Mouse (Mus musculus) gastrocnemius, postnatal 10 days (tissue): ENCODE results near the gene Ybey. TPM values are rescaled to one million over a fixed set of nuclear protein-coding genes. Genes with fewer than 3 reads are reported as not detected.

Source experiments
- DNase-seq: peaks from one replicate; pipeline ENCODE4 v3.0.0; 2021; ENCODE audit warnings: mixed read lengths
- long read RNA-seq, 2 experiments: library from polyadenylated mRNA; stranded (forward); transcript quantifications; one replicate each; pipeline ENCODE4 v2.0.0; 2021
- total RNA-seq, 2 experiments: library from RNA; stranded (reverse); gene quantifications; 2 replicates each; pipeline ENCODE4 v1.2.3; 2021

Ybey gene
- total RNA-seq, result 1 to 10 TPM; 3.5 to 3.7 TPM
- long read RNA-seq, experiment 1, full-length matches to known transcripts, result 6 of 9 reads
- long read RNA-seq, experiment 1, partial matches to known transcripts, result 1 of 9 reads
- long read RNA-seq, experiment 1, other reads (novel, unspliced or antisense), result 2 of 9 reads
- long read RNA-seq, experiment 2, full-length matches to known transcripts, result 5 of 6 reads
- long read RNA-seq, experiment 2, partial matches to known transcripts, result 0 of 6 reads
- long read RNA-seq, experiment 2, other reads (novel, unspliced or antisense), result 1 of 6 reads

DNA sequence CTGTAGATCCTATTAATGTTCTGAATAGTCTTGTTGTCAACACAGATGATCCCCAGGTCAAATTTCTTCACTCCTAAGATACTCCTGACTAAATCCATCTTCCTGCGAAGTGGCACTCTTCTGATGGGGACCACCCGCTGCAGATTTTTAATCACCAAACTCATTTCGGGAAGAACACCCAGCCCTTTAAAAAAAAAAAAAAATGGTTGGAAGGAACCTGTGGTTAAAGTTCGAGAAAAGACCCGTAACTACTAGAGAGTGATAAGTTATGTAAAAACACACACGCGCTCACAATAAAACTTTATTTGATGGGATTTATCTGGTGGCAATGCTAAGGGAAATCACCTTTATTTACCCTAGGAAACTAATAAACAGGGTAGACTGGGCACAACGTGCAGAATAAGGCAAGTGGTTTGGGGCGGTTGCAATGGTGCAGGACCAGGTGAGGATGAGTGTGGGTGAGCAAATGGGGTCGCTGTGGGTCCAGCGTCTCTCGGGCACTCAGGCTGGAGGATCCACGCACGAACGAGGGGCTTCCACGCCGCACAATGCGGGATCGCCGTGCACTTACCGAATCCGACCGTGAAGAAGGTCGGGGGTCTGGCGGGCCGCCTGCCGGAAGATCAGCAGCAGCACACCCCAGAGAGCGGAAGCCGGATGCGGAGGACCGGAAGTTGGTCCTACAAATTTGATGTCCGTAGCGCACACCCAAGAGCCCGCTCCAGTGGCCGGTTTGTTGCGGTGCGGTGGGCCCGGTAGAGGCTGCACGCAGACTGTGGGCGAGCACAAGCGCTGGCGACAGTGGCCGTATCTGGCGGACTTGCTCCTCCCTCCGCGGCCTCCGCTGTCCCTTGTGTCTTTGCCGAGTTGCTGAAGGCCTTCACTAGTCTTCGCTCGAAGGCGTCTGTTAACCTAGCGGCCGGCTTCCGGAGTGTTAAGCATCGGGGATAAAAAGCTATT, at the start of gene Ybey, which contains the start of gene Mcm3ap:
TSS of gene Ybey (minus strand) at position 912 of the 960 bp plus-strand sequence.
TSS of gene Mcm3ap (plus strand) at position 725 of the 960 bp plus-strand sequence.
- peak; percentile 89 for DNase-seq

DNA sequence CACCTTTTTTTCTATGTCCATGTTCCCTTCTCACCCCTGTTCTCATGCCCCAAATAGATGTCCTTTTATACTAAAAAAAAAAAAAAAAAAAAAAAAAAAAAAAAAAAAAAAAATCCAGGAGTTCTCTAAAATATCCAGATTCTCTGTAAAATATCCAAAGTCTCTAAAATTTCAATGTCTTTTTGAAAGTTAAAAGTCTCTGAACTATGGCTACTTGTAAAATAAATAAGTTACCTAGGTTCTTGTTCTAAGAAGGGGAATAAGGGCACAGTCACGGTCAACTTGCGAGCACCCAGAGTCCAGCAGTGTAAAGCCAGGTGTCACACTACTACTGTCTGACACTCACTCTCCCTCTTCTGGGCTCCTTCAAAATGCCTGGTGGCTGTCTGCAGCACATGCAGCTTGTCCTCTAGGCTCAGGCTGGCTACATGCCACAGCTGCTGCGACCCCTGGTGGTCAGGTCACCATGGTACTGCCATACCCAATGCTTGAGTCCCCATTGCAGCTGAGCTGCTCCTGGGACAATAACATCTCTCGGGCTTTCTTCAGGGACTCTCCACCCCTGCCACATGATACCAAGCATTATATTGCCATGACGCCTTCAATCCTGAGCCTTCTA, 44.2 kb upstream of the Ybey start:
- peak; percentile 91 for DNase-seq

- DNase-seq, result no peak
Measured at GRCm38 (mm10) chr10:76505865-76506264, 37.0 kb upstream of the Ybey start.

DNA sequence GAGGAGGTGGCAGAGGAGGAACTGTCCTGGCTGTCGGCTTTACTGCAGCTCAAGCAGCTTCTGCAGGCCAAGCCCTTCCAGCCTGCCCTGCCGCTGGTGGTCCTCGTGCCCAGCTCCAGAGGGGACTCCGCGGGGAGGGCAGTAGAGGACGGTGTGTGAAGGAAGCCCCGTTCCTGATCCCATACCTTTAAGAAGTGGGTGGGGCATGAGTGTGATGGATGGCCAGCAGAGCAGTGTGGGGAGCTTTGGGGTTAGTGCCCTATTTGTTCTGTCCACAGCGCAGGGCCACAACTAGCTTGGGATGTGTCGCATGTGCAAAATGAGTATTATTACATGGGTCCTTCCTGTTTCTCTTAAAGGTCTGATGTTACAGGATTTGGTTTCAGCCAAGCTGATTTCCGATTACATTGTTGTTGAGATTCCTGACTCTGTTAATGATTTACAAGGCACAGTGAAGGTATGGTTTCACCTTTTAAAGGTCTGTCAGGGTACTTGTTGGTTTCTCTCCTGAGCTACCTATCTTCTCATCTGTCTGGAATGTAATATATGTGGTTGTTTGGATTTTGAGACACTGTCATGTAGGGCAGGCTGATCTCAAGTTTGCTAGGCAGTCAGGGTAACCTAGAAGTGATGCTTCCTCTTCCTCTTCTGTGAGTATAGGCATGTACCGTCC, 35.5 kb upstream of the Ybey start:
- no peak for DNase-seq

GRCm38 (mm10) chr10:76497522-76497921, 28.6 kb upstream of the Ybey start:
- no peak for DNase-seq

- DNase-seq, result no peak
Measured at GRCm38 (mm10) chr10:76496366-76496765, 27.5 kb upstream of the Ybey start.

DNA sequence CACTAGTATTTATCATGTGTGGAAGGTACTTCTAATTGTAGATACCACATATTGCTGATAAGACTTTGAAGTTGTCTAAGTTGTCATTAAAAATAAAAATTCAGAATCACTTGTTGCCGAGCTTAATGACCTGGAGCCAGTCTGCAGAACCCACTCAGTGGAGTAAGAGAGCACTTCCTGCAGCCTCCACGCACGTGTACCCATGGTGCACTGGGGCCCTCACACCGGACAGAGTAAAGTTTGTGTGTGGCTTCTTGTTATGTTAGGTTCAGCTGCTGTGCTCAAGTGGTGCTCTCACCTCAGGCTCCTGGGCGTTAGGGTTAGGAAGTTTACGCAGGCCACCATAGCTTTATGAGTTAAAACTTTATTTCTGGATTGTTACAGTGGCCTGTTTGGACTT, 26.6 kb upstream of the Ybey start:
- no peak for DNase-seq

DNA sequence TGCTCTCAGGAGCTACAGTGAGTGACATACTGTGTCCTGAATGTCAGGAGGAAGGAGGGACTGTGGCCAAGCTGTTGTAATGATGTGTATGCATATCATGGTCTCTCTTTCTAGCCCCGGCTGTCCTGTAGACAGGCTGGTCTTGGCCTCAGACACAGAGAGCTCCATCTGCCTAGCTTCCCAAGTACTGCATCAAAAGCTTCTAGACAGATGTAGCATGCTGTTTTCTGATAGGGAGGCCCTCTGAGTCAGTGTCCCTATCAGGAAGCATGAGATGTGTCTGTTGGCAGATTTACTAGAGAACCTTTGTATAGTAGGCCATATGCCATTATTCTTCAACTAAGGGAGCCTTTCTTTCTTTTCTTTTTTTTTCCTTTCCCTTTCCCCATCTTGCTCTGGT, 24.6 kb upstream of the Ybey start:
- DNase-seq, result no peak

GRCm38 (mm10) chr10:76489205-76489604, 20.3 kb upstream of the Ybey start:
- no peak for DNase-seq

- DNase-seq, result no peak
Measured at GRCm38 (mm10) chr10:76488265-76488664, 19.4 kb upstream of the Ybey start.

GRCm38 (mm10) chr10:76486302-76486701, 17.4 kb upstream of the Ybey start:
- DNase-seq, result no peak

DNA sequence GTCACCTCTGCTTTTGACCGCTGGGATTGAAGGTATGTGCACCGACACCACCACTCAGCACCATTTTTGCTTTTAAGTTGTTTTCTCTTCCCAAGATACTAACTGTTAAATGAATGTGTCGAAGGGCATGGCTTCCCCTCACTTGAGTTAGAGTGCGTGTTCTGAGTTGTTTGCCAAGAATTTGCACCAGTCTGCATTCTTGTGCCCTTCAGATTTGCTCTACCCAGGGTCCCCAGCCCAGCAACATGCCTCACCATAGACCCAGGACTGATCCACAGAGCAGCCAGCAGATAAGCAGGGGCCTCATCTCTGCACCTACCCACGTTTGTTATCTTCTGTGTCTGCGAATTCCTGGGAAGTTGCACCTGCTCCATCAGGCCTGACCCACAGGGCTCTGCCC, 12.6 kb upstream of the Ybey start:
- DNase-seq, result no peak

DNA sequence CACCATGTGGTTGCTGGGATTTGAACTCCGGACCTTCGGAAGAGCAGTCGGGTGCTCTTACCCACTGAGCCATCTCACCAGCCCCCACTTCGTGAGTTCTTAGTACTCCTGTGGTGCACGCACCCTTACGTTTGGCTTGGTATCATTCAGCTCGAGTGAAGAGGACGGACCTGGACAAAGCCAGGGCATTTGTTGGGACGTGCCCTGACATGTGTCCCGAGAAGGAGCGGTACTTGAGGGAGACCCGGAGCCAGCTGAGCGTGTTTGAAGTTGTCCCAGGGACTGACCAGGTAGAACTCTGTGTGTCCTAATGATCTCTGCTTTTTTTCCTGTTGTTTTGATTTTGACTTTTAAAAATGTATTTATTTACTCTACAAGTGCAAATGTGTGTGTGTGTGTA, 11.9 kb upstream of the Ybey start:
- no peak for DNase-seq

- no peak for DNase-seq
Measured at GRCm38 (mm10) chr10:76473759-76474158, 4.8 kb upstream of the Ybey start.

DNA sequence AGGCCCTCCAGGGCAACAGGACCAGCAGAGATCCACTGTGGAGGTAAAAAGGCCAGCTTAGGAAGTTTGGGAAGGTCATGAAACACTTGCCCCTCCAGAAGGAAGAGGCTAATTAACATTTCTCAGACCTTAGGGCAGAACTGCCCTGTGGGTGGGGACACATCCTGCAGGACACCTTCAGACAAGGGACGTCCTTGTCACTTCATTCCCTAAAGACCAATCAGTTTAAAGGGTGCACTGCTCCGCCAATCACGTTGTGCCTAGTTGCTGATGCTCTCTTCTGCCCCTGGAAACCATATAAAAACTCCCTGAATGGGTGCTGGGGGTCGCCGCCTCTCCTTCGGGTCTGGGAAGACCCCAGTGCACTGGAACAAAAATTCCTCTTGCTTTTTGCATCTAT, 6.2 kb downstream of the Ybey start:
- DNase-seq, result no peak

GRCm38 (mm10) chr10:76462312-76462711, 6.6 kb downstream of the Ybey start:
- no peak for DNase-seq

- DNase-seq, result no peak
Measured at GRCm38 (mm10) chr10:76461255-76461654, 7.7 kb downstream of the Ybey start.

GRCm38 (mm10) chr10:76455289-76455688, 13.6 kb downstream of the Ybey start:
- DNase-seq, result peak; percentile 53

GRCm38 (mm10) chr10:76448851-76449250, 20.1 kb downstream of the Ybey start, which contains the start of gene 2610028H24Rik:
Gene 2610028H24Rik (plus strand): TSS chr10:76449081.
- no peak for DNase-seq

DNA sequence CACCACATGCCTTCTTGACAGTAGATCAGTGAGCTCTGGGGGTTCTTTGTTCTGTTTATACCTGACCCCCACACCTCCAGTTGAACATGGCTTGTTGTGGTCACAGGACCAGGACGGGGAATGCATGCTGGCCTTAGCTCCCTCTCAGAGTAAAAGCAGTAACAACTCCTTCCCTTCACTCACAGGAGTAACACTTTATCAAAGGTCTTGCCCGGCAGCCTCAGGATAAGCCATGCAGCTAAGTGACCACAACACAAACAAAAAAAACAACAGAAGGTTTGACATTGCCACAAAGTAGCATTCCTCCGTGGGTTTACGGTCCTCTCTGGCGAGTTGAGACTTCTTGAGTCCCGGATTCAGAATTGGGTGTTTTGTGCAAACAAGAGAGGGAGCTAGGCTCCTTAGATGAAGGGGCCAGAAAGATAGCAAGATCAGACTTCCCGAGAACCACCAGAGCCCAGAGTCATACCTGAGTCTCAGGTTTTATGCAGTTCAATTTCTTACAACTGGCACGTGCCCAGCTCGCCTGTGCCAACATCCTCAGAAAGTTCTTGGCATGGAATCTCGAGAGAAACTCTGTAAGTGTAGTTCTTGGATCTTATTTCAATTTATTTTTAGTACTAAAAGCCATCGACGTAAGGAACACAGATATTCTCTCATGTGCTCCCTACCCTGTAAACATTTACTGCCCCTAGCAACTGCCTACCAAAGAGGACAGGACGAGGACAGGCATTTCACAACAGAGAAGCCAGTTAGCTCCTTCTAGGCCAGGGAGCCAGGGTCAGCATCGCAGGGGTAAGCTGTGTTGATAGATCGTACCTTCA, 21.3 kb downstream of the Ybey start:
- peak; percentile 43 for DNase-seq

DNA sequence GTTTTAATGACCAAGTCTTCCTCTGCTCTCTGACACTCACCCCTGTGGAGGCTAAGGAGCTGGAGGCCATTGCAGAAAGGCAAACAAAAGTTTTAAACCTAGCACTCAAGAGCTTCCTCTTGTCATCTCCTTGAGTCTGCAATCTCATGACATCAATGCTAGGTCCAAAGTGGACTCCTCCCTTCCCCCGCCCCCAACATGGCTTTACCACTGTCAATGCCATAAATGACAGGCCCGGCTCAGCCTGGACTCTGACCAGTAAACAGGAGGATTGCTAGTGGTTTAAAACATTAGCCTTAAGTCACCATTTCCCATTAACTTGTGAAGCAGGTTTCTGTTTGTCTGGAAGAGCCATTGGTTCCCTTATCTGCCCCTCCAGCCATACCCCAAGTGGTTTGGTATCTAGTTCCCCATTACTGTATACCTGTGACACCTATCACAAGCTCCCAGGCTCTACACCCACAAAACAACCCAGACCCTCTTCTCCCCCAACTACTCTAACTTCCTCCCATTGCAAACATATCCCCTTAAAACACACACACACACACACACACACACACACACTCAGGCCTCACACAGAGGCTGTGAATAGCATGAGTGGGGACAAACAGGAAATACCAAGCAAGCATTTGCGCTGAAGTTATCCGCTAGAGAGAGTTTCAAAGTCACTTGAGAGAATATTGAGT, 22.8 kb downstream of the Ybey start:
- DNase-seq, result no peak
